Mouse (Mus musculus) intestine, embryonic 14.5 days (tissue): ENCODE results near the gene Rflna. TPM values are rescaled to one million over a fixed set of nuclear protein-coding genes. Genes with fewer than 3 reads are reported as not detected.

Experiments used
- ATAC-seq: fragments of 200-750 bp; cut with Nextera tagmentation; replicated peaks from 2 replicates; pipeline ENCODE4 v1.8.0; 2017; ENCODE audit warnings: low read depth, moderate number of reproducible peaks, moderate TSS enrichment, moderate library complexity; ENCODE audit not compliant: low FRiP score, low TSS enrichment
- DNase-seq: peaks from one replicate; pipeline ENCODE4 v3.0.0-alpha.2; 2018; ENCODE audit warnings: low spot score
- H3K27ac ChIP-seq: fragments of 300-500 bp; sonication (generic); 2 replicates; pipeline ENCODE4 v1.5.1; 2014; ENCODE audit warnings: low read depth, mild to moderate bottlenecking, control low read depth
- H3K27me3 ChIP-seq: fragments of 300-500 bp; sonication (generic); replicated peaks from 2 replicates; pipeline ENCODE4 v1.6.1; 2014; ENCODE audit warnings: low read length, control low read depth; ENCODE audit not compliant: control insufficient read depth, insufficient read depth
- H3K36me3 ChIP-seq: fragments of 300-500 bp; sonication (generic); 2 replicates; pipeline ENCODE4 v1.6.1; 2014; ENCODE audit warnings: low read length, control low read depth; ENCODE audit not compliant: control insufficient read depth, insufficient read depth
- H3K4me1 ChIP-seq: fragments of 300-500 bp; sonication (generic); replicated peaks from 2 replicates; pipeline ENCODE4 v1.6.1; 2014; ENCODE audit warnings: low read length, control low read depth, mixed read lengths; ENCODE audit not compliant: control insufficient read depth, insufficient read depth
- H3K4me2 ChIP-seq: fragments of 300-500 bp; sonication (generic); 2 replicates; pipeline ENCODE4 v1.6.1; 2014; ENCODE audit warnings: low read length
- H3K4me3 ChIP-seq: fragments of 300-500 bp; sonication (generic); 2 replicates; pipeline ENCODE4 v1.5.1; 2014; ENCODE audit warnings: low read depth, low read length, control low read depth, mixed read lengths
- H3K9ac ChIP-seq: fragments of 300-500 bp; sonication (generic); 2 replicates; pipeline ENCODE4 v1.6.1; 2014; ENCODE audit warnings: mild to moderate bottlenecking, low read length
- H3K9me3 ChIP-seq: fragments of 300-500 bp; sonication (generic); 2 replicates; pipeline ENCODE4 v1.6.1; 2016; ENCODE audit warnings: low read length, control low read depth; ENCODE audit not compliant: control insufficient read depth
- WGBS: fragments of 180-500 bp; shearing (Covaris S2); extraction: QIAGEN DNeasy Blood & Tissue Kit; methylation state at CpG from one replicate; pipeline ENCODE4 v1.1.7; 2014; 5-methylcytosine and 5-hydroxymethylcytosine counted together
- polyA plus RNA-seq: library from polyadenylated mRNA; unstranded; fragments of >200 nt; fragmentation: Nextera tagmentation; extraction: Ambion mirVana; gene quantifications from 2 replicates; pipeline ENCODE4 v1.2.1, GENCODE M21; 2014

Gene Rflna
- polyA plus RNA-seq, 1 experiment from 2014 or later, result 3.0 TPM

DNA sequence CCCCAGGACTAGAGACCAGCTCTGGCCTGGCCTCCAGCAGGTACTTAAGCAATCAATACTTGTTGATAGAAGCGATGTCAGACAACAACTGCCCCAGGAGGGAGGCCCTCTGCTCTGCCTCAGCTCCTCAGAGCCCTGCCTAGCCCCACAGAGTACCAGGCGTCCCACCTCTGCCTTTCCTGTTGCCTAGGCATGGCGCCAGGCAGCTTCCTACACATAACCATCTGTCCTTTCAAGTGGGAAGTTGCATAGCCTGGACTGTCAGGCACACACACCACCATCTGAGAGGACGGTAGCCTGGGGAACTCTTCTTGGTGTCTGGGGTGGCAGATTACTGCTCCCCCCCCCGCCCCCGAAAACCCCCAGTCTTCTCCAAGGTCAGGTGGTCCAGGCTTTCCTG, 6.2 kb upstream of the Rflna start:
- no peaks in the 10 kb centered on the region for H3K36me3 ChIP-seq
- H3K4me3 ChIP-seq, result no peak overlapping the region
- no peak overlapping the region for H3K4me2 ChIP-seq
- H3K9me3 ChIP-seq, result no peaks in the 10 kb centered on the region
- no peaks in the 10 kb centered on the region for H3K27me3 ChIP-seq
- DNase-seq (no peak), ATAC-seq (no peak)
- WGBS, result 75% methylated on average over 6 of the region's 6 CpGs
- no peaks in the 10 kb centered on the region for H3K4me1 ChIP-seq
- H3K9ac ChIP-seq, result no peak overlapping the region
- no peak overlapping the region for H3K27ac ChIP-seq

DNA sequence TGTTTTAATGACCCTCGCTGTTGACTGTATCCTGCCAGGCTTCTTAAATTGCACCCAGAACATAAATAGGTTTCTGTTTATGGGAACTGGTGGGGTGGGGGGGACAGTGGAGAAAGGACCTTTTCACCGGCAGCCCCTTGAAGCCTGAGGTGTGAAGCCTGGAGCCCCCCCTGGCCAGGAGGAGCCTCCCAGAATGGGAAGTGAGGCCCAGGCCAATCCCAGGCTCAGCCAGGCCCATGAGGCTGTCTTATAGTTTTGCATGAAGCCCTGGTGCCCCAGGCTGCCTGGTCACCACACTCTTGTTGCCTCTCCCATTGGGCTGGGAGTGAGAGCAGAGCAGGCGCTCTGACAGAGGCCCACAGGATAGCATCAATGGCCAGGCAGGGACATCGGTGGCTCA, 5.1 kb upstream of the Rflna start:
- WGBS, result 68% methylated on average over 4 of the region's 4 CpGs
- ATAC-seq, result no peak

DNA sequence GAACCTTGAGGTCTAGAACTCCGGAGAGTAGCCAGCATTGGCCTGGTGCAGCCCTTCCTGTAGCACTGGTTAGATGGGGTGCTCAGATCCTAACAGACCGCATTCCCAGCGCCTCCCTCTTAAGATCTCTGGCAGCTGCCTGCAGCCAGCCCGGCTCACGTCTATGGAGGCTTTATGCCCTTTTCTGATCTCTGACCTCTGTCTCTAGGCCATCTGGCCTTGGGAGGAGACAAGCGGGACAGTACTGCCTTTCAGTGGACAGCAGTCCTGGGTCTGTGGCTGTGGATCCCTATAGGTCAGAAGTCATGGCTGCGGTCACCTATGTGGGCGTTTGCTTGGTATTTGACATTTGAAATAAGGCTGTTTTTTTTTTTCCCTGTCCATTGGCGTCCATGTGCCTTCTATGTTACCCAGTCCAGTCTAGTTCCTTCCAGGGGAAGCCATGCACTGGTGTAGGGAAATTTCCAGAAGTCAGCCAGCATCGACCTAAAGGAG, 2.2 kb upstream of the Rflna start:
- no peaks in the 10 kb centered on the region for H3K36me3 ChIP-seq
- H3K9ac ChIP-seq, result no peak overlapping the region
- WGBS, result 65% methylated on average over 10 of the region's 10 CpGs
- peaks cover 16% of the 10 kb centered on the region for H3K27me3 ChIP-seq
- H3K27ac ChIP-seq, result no peak overlapping the region
- no peaks in the 10 kb centered on the region for H3K9me3 ChIP-seq
- peaks cover 7% of the 10 kb centered on the region for H3K4me1 ChIP-seq
- no peak overlapping the region for H3K4me3 ChIP-seq
- ATAC-seq (no peak), DNase-seq (no peak)
- H3K4me2 ChIP-seq, result no peak overlapping the region

More for the DNA sequence above, 5.1 kb upstream of the Rflna start:
- H3K4me2 ChIP-seq, result no peak overlapping the region
- no peak overlapping the region for H3K4me3 ChIP-seq
- no peak for DNase-seq
- no peak overlapping the region for H3K27ac ChIP-seq
- no peaks in the 10 kb centered on the region for H3K27me3 ChIP-seq
- H3K9ac ChIP-seq, result no peak overlapping the region
- no peaks in the 10 kb centered on the region for H3K9me3 ChIP-seq
- H3K4me1 ChIP-seq, result no peaks in the 10 kb centered on the region; the same call in 1 of the 2 replicates
- H3K36me3 ChIP-seq, result no peaks in the 10 kb centered on the region

DNA sequence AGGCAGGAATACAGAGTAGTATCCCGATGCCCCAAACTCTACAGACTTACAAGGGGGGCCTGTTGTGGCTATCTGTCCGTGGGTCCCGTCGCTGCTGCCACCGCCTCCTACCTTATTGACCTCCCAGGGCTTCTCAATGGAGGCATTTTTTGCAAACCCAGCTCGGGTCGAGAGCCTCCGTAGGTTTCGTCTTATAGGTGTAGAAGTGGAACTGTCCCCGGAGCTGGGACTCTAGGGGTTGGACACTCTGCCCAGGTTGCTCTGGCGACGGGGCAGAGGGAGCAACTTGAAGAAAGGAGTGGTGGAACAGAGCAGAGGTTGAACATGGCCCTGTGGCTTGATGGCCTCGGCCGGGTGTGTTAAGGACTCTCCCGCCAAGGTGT, 843 bp downstream of the Rflna start:
- H3K27me3 ChIP-seq, result peaks cover 16% of the 10 kb centered on the region
- no peaks in the 10 kb centered on the region; the same call in 1 of the 2 replicates for H3K36me3 ChIP-seq
- DNase-seq (no peak), ATAC-seq (no peak)
- peak overlapping the region; percentile 69 for H3K4me2 ChIP-seq
- H3K4me1 ChIP-seq, result peaks cover 22% of the 10 kb centered on the region
- no peak overlapping the region for H3K9ac ChIP-seq
- 11% methylated on average over 15 of the region's 15 CpGs for WGBS
- no peak overlapping the region for H3K27ac ChIP-seq
- no peaks in the 10 kb centered on the region for H3K9me3 ChIP-seq
- H3K4me3 ChIP-seq, result peak overlapping the region; percentile 37

DNA sequence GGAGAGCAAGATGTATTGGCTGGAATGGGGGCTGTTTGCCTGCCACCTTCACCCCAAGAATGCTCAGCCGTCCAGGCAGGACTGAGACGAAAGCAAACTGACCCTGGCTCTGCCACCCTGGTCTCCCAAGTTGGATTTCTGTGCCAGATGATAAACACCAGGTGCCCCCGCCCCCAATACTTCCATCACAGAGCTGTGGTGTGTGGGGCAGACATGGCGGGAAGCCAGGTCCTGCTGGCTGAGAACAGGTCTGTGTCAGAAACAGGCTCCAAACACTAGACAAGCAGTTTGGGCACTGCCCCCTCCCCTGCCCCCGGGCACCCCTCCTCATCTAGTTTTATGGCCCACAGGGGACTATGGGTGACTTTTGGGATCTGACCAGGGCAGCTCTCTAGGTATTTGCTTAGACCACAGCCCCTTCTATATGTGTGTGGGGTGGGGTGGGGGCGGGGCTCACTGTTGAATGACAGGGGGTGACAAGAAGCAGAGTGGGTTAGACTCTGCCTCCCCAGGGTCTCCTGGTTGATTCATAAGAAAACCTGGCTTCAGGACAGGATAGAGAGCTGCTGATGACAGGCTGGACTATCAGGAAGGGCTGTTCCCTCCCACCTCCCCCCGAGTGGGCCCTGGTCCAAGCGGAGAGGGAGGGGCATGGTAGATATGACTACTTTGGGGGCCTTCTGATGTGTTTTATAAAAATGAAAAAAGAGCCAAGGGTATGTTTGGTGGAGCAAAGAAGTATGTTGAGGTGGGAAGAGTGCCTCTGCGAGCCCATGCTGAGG, 3.0 kb downstream of the Rflna start:
- Histone ChIP-seq H3K4me3 (no peak overlapping the region), H3K4me1 (peaks cover 22% of the 10 kb centered on the region), H3K9ac (no peak overlapping the region), H3K27me3 (peaks cover 16% of the 10 kb centered on the region), H3K36me3 (no peaks in the 10 kb centered on the region; the same call in 1 of the 2 replicates), H3K4me2 (no peak overlapping the region), H3K27ac (no peak overlapping the region), H3K9me3 (no peaks in the 10 kb centered on the region)
- no peak for DNase-seq
- no peak for ATAC-seq
- WGBS, result 49% methylated on average over 9 of the region's 9 CpGs

DNA sequence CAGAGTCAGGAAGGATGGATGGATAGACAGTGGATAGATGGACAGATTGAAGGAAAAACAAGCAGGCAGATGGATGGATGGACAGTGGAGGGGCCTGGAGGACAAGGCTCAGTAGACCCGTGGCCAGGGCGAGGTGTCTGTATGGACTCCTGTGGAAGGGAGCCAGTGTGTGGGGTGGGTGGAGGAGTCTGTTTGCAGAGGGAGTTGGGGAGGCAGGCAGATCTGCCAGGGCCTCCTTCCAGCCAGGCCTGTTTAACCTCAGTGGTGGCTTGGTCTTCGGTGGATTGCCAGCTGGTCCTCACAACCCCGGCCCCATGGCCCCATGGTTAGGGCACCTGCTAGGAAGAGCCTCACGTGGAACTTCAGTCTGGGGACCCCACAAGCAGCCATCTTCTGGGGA, 3.9 kb downstream of the Rflna start:
- DNase-seq, result no peak
- H3K9me3 ChIP-seq, result no peaks in the 10 kb centered on the region
- peaks cover 1% of the 10 kb centered on the region; the same call in 1 of the 2 replicates for H3K36me3 ChIP-seq
- WGBS, result 62% methylated on average over 5 of the region's 5 CpGs
- H3K27ac ChIP-seq, result no peak overlapping the region
- H3K27me3 ChIP-seq, result peaks cover 16% of the 10 kb centered on the region
- H3K9ac ChIP-seq, result no peak overlapping the region
- no peak overlapping the region for H3K4me2 ChIP-seq
- ATAC-seq, result no peak; the same call in 1 of the 2 replicates
- H3K4me3 ChIP-seq, result no peak overlapping the region
- peaks cover 22% of the 10 kb centered on the region for H3K4me1 ChIP-seq

DNA sequence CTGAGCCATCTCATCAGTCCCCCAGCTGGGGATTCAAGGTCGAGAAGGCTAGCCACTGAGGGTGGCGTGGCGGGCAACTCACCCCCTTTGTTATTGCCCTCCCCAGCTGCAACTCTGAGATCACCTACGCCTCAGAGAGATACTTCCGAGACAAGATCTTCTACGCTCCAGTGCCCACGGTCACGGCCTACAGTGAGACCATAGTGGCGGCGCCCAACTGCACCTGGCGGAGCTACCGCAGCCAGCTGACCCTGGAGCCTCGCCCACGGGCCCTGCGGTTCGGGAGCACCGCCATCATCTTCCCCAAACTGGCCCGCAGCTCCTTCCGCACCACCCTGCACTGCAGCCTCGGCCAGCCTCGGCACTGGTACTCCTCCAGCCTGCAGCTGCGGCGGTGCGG, 8.1 kb downstream of the Rflna start:
- H3K27me3 ChIP-seq, result no peaks in the 10 kb centered on the region
- H3K4me2 ChIP-seq, result no peak overlapping the region
- H3K9me3 ChIP-seq, result no peaks in the 10 kb centered on the region
- peaks cover 27% of the 10 kb centered on the region for H3K36me3 ChIP-seq
- H3K4me1 ChIP-seq, result peaks cover 11% of the 10 kb centered on the region
- ATAC-seq (no peak), DNase-seq (no peak)
- no peak overlapping the region for H3K9ac ChIP-seq
- no peak overlapping the region for H3K4me3 ChIP-seq
- H3K27ac ChIP-seq, result no peak overlapping the region
- WGBS, result 92% methylated on average over 24 of the region's 24 CpGs

DNA sequence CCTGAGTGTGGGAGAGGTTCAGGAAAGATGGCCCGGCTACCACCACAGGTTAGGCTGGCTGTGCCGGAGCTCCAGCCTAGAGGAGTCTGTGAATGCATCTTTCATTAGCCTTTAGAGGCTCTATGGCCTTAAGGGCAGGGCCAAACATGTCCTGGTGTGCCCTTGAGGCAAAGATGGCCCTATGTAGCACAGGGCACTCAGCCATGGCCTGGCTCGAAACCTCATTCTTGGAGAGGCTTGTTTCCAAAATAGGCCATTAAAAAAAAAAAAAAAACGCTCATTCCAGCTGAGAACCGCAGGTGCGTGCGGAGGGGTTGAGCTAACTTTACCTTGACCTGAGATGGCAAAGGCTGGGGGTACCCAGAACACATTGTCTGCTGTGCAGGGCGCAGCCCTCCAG, 8.6 kb downstream of the Rflna start:
- Histone ChIP-seq H3K27ac (no peak overlapping the region), H3K36me3 (peaks cover 32% of the 10 kb centered on the region), H3K4me1 (peaks cover 7% of the 10 kb centered on the region; the same call in 1 of the 2 replicates), H3K4me2 (no peak overlapping the region), H3K27me3 (no peaks in the 10 kb centered on the region), H3K9ac (no peak overlapping the region), H3K9me3 (no peaks in the 10 kb centered on the region), H3K4me3 (no peak overlapping the region)
- DNase-seq (no peak), ATAC-seq (no peak)
- 93% methylated on average over 8 of the region's 8 CpGs for WGBS

DNA sequence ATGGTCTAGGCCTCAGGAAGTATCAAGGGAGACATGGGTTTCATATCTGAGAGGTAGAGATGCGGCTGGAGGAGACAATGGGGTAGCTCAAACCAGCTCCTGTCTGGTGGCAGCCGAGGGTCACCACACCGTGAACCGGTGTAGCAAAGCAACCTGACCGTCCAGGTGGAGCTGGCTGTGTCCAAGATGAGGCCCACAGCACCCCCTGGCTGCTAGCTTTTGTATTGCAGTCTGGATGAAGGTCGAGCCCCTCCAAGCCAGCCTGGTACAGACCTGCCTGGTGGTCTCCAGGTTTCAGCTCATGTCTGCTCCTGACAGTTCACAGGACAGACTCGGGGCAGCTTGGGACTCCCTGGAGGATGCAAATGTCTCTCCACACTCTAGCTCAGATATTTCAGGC, 11.5 kb downstream of the Rflna start:
- Histone ChIP-seq H3K4me3 (no peak overlapping the region), H3K27ac (no peak overlapping the region), H3K9me3 (no peaks in the 10 kb centered on the region), H3K9ac (no peak overlapping the region), H3K36me3 (peaks cover 59% of the 10 kb centered on the region), H3K4me2 (no peak overlapping the region), H3K27me3 (no peaks in the 10 kb centered on the region), H3K4me1 (no peaks in the 10 kb centered on the region)
- ATAC-seq (0 out of 2 replicates have a peak, but pooled peaks have one; percentile 5), DNase-seq (peak; percentile 89)
- 61% methylated on average over 7 of the region's 7 CpGs for WGBS
